Mouse (Mus musculus): Measurements from ENCODE around the gene Fbxl20.

Fbxl20 gene

GRCm38 (mm10) chr11:98123424-98123823 lies 26.8 kb downstream of the Fbxl20 start:
- TF ChIP-seq GATA4 (IDR thresholded peaks at IDR 0.05; ENCODE audit: insufficient replicate concordance, low read length), result no peak

DNA sequence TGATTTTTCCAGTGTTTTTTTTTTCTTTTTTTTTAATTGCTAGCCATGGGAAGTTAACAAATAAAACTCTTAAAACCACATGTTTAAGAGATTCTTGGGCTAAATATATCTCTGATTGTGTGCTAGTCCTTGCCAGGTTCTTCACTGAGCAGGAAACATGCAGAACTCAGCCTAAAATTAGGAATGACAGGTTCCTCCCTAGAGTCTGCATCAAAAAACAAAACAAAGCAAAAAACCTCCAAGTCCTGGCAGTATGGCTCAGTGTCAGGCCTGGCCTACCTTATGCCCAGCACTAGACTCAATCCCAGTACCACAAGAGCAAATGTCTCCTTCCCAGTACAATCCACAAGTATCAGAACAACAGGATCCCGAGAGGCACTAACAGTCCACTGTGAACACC lies 35.8 kb downstream of the Fbxl20 start:
- TF ChIP-seq GATA4 (IDR thresholded peaks at IDR 0.05; ENCODE audit: insufficient replicate concordance, low read length), result no peak

GRCm38 (mm10) chr11:98113504-98113903 lies 36.7 kb downstream of the Fbxl20 start:
- TF ChIP-seq GATA4 (IDR thresholded peaks at IDR 0.05; ENCODE audit: insufficient replicate concordance, low read length), result no peak

DNA sequence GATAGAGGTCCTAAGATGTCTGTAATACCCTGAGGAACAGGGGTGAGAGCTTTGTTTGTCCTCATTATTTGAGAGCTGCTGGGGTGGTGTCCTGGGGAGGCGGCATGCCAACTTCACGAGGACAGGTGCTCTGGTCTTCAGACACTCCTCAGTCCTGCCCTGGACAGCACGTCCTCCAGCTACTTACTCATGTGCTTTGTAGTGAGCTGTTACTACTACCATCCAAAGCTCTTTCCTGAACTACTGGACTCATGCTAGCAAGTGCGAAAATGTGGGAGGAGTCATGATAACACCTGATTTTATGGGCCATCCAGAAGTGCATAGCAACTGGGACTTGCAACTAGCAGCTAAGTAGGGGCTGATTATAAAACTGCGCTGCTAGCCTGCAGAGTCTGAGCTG lies 40.5 kb downstream of the Fbxl20 start:
- no peak for TF ChIP-seq GATA4 (IDR thresholded peaks at IDR 0.05; ENCODE audit: insufficient replicate concordance, low read length)

- no peak for TF ChIP-seq GATA4 (IDR thresholded peaks at IDR 0.05; ENCODE audit: insufficient replicate concordance, low read length)
Measured at GRCm38 (mm10) chr11:98101332-98101731, 48.9 kb downstream of the Fbxl20 start.

- TF ChIP-seq GATA4 (IDR thresholded peaks at IDR 0.05; ENCODE audit: insufficient replicate concordance, low read length), result no peak
Measured at GRCm38 (mm10) chr11:98090583-98090982, 59.6 kb downstream of the Fbxl20 start.

- no peak for TF ChIP-seq GATA4 (IDR thresholded peaks at IDR 0.05; ENCODE audit: insufficient replicate concordance, low read length)
Measured at GRCm38 (mm10) chr11:98088224-98088623, 62.0 kb downstream of the Fbxl20 start.

- TF ChIP-seq GATA4 (IDR thresholded peaks at IDR 0.05; ENCODE audit: insufficient replicate concordance, low read length), result no peak
Measured at GRCm38 (mm10) chr11:98086574-98086973, 63.6 kb downstream of the Fbxl20 start.

DNA sequence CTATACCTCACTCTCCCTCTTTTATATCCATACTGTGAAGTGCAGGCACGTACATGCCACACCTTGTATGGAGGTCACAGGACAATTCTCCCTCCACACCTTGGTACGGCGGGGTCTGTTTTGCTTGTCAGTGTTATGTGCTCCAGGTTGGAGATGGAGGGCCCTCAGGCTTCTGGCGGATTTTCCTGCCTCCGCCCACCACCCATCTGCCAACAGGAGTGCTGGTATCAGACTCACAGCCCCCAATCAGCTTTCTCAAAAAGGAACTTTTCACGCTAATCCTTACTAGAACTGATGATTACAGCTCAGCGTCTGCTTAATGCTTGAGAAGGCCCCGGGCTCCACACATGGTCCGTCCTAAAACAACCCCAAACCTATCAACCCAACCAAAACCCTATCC lies 64.1 kb downstream of the Fbxl20 start:
- no peak for TF ChIP-seq GATA4 (IDR thresholded peaks at IDR 0.05; ENCODE audit: insufficient replicate concordance, low read length)

DNA sequence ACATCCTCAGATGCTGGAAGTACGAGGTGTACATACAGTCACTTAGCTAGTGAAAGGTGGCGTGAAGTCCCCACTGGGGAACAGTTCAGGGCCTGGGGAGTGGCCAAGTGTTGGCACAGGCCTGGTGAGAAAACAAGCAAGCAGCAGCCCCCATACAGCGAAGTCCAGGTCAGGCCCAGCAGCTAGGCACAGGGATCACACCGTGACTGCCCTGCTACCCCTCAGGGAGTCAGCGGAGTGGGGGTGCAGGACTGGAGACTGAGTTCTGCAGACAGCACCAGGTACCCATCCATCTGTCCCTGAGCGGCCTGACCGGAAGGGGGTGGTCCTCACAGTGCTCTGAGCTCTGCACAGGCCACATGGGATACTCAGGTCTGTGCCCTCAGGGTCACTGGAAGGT lies 67.5 kb downstream of the Fbxl20 start:
- TF ChIP-seq GATA4 (IDR thresholded peaks at IDR 0.05; ENCODE audit: insufficient replicate concordance, low read length), result no peak

- no peak for TF ChIP-seq GATA4 (IDR thresholded peaks at IDR 0.05; ENCODE audit: insufficient replicate concordance, low read length)
Measured at GRCm38 (mm10) chr11:98080450-98080849, 69.8 kb downstream of the Fbxl20 start.

DNA sequence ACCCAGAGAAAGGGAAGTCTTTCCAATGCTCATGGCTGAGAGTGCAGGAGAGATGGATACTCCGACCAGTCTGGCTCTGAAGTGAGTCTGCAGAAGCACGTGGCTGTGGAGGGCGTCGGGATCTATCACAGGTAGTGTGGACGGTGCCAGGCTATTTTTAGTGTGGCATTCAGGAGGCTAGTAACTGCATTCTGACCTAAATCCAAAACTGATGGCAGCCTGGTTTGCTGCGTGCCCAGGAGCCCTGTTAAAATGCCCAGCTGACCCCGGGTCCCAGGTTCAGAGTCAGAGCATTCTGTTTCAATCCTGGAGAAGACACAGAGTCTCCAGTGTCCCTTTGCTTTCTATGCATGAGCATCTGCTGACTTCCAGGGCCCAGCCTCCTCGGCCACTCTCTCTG lies 73.1 kb downstream of the Fbxl20 start:
- TF ChIP-seq GATA4 (IDR thresholded peaks at IDR 0.05; ENCODE audit: insufficient replicate concordance, low read length), result no peak

DNA sequence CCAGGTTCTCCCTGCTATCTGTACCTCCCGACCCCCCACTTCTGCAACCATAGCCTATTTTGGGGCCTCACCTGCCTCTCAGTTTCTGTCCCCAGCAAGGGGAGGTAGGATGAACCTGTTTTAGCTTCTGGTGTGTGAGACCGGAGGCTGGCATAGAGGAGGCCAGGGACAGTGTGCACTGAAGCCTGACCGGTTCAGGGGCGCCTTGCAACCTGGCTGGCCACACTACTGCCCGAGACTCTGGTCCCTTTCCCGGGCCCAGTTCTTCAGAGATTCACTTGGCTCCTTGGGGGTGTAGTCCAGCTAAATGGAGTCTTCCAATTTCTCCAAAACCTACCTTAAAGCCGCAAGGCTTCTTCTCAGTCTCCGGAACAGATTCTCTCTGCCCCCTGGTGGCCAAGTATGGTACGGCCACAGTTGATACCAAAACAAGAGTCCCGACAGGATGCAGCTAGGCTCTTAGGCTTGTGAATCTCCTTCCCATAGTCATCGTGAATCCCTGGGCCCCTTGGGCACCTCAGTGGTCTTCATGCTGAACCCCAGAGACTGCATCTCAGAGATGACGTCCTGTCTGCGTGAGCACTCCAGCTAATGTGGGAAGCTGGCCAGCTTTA lies 74.9 kb downstream of the Fbxl20 start:
- TF ChIP-seq GATA4 (IDR thresholded peaks at IDR 0.05; ENCODE audit: insufficient replicate concordance, low read length), result no peak

GRCm38 (mm10) chr11:98073442-98073841 lies 76.8 kb downstream of the Fbxl20 start:
- no peak for TF ChIP-seq GATA4 (IDR thresholded peaks at IDR 0.05; ENCODE audit: insufficient replicate concordance, low read length)

GRCm38 (mm10) chr11:98067255-98067654 lies 82.9 kb downstream of the Fbxl20 start:
- no peak for TF ChIP-seq GATA4 (IDR thresholded peaks at IDR 0.05; ENCODE audit: insufficient replicate concordance, low read length)

DNA sequence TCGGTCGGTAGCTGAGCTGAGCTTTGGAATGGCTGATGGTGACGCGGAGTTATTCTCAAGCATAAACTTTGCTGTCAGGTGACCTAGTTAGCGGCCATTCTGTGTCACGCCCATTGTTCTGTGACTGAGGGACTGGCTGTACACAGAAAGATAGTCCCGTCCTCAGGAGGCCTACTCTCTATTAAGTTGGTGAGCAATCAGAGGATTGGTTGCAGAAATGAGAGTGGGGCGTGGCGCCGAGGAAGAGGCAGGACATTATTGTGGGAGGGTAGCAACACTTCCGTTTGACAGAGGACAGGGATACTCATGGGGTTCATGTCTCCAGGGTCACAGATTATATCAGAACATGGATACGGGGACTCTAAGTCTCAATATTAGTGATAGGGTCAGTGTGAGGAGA lies 84.0 kb downstream of the Fbxl20 start:
- TF ChIP-seq GATA4 (IDR thresholded peaks at IDR 0.05; ENCODE audit: insufficient replicate concordance, low read length), result no peak

GRCm38 (mm10) chr11:98061904-98062562 lies 88.2 kb downstream of the Fbxl20 start:
- TF ChIP-seq GATA4 (IDR thresholded peaks at IDR 0.05; ENCODE audit: insufficient replicate concordance, low read length), result no peak

All from liver, adult (tissue).